Mouse (Mus musculus): ENCODE measurements around the gene Prmt7. TPM values are rescaled to one million over a fixed set of nuclear protein-coding genes. Genes with fewer than 3 reads are reported as not detected.

The Prmt7 gene
- total and polyA plus RNA-seq, 3 experiments, result 48.4 to 87.3 (median 69.5) TPM

DNA sequence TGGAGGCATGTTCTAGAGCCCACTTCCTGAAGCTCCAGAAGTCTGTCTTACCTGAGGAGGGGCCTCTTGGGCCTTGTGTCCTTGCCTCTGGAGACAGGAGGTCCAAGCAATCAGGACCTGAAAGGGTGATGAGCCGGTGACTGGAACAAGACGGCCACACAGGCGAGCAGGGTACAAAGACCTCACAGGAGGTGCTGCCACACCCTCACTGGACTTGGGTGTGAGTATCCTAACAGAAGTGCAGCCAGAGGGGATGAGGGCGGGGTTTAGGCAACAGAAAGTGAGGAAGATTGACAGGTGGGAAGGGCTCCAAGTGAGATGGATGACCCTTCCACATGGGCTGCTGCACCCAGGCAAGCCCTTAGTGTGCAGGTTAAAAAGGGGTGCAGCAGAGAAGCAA, 70.1 kb downstream of the Prmt7 start:
- no peak for TF ChIP-seq MYC (IDR thresholded peaks at IDR 0.05; ENCODE audit: low read depth, low read length)
- TF ChIP-seq EP300 (IDR thresholded peaks at IDR 0.05; ENCODE audit: low read length), result no peak
- TF ChIP-seq CHD1 (IDR thresholded peaks at IDR 0.05; ENCODE audit: low read depth, low read length), result no peak
- no peak for TF ChIP-seq USF2 (conservative IDR thresholded peaks at IDR 0.05; ENCODE audit: low read depth, low read length)
- TF ChIP-seq ZMIZ1 (IDR thresholded peaks at IDR 0.05; ENCODE audit: low read depth, low read length), result no peak
- TF ChIP-seq TCF12 (IDR thresholded peaks at IDR 0.05; ENCODE audit: low read depth, low read length), result no peak
- TF ChIP-seq ELF1 (IDR thresholded peaks at IDR 0.05; ENCODE audit: low read depth, low read length), result no peak
- TF ChIP-seq ZNF384 (IDR thresholded peaks at IDR 0.05; ENCODE audit: low read depth, low read length), result no peak
- TF ChIP-seq CHD2 (IDR thresholded peaks at IDR 0.05; ENCODE audit: low read length), result no peak
- H3K27ac ChIP-seq (ENCODE audit: insufficient read depth, low read depth), result no peak overlapping the region
- H3K9me3 ChIP-seq (replicated peaks; ENCODE audit: low read length), result no peaks in the 10 kb centered on the region
- no peak overlapping the region for H3K9ac ChIP-seq (ENCODE audit: insufficient read depth, low read depth)
- peaks cover 20% of the 10 kb centered on the region for H3K27me3 ChIP-seq (replicated peaks)
- dilution Hi-C loops (cut with MboI; ENCODE audit: extremely low pct_ligation_motif_present, extremely low pct_unique_long_range_greater_than_20kb, low sequenced_read_pairs), result no loop called here
- no peaks in the 10 kb centered on the region for H3K79me2 ChIP-seq (replicated peaks; ENCODE audit: control insufficient read depth, extremely low read depth, insufficient read depth, poor library complexity, severe bottlenecking)
- in situ Hi-C loops (cut with MboI; ENCODE audit: low pct_ligation_motif_present, low pct_unique_long_range_greater_than_20kb, low sequenced_read_pairs), result no loop called here
- H3K4me1 ChIP-seq (ENCODE audit: control insufficient read depth in 1 of 2, insufficient read depth in 2 of 2), result no peaks in the 10 kb centered on the region
- H3K4me2 ChIP-seq (ENCODE audit: insufficient read depth, low read depth, poor library complexity, severe bottlenecking), result no peak overlapping the region
- DNase-seq (ENCODE audit: extremely low read depth), result no peak
- H3K4me3 ChIP-seq (replicated peaks in 1 of 3; ENCODE audit: low read depth in 2 of 3, low read length in 2 of 3, poor library complexity in 1 of 3), result no peak overlapping the region
- H3K36me3 ChIP-seq (replicated peaks in 1 of 2; ENCODE audit: control insufficient read depth in 1 of 2, insufficient read depth in 1 of 2, low read length in 1 of 2), result no peaks in the 10 kb centered on the region

- no peak for DNase-seq (ENCODE audit: extremely low read depth)
- no peak overlapping the region for H3K4me3 ChIP-seq (replicated peaks in 1 of 3; ENCODE audit: low read depth in 2 of 3, low read length in 2 of 3, poor library complexity in 1 of 3)
- dilution Hi-C loops (cut with MboI; ENCODE audit: extremely low pct_ligation_motif_present, extremely low pct_unique_long_range_greater_than_20kb, low sequenced_read_pairs), result no loop called here
- H3K9ac ChIP-seq (ENCODE audit: insufficient read depth, low read depth), result no peak overlapping the region
- H3K4me2 ChIP-seq (ENCODE audit: insufficient read depth, low read depth, poor library complexity, severe bottlenecking), result no peak overlapping the region
- no peak for TF ChIP-seq E2F4 (IDR thresholded peaks at IDR 0.05; ENCODE audit: insufficient replicate concordance, low read depth, low read length)
- TF ChIP-seq CHD2 (IDR thresholded peaks at IDR 0.05; ENCODE audit: low read length), result peak; percentile 64
- in situ Hi-C loops (cut with MboI; ENCODE audit: low pct_ligation_motif_present, low pct_unique_long_range_greater_than_20kb, low sequenced_read_pairs), result no loop called here
- peaks cover 0 to 6% of the 10 kb centered on the region in 2 experiments; a peak in 2 of 4 replicates for H3K4me1 ChIP-seq (ENCODE audit: control insufficient read depth in 1 of 2, insufficient read depth in 2 of 2)
- no peaks in the 10 kb centered on the region for H3K79me2 ChIP-seq (replicated peaks; ENCODE audit: control insufficient read depth, extremely low read depth, insufficient read depth, poor library complexity, severe bottlenecking)
- no peak overlapping the region for H3K27ac ChIP-seq (ENCODE audit: insufficient read depth, low read depth)
- H3K27me3 ChIP-seq (replicated peaks), result peaks cover 33% of the 10 kb centered on the region
- H3K36me3 ChIP-seq (replicated peaks in 1 of 2; ENCODE audit: control insufficient read depth in 1 of 2, insufficient read depth in 1 of 2, low read length in 1 of 2), result no peaks in the 10 kb centered on the region
- H3K9me3 ChIP-seq (replicated peaks; ENCODE audit: low read length), result no peaks in the 10 kb centered on the region
Measured at GRCm38 (mm10) chr8:106287445-106287844, 76.7 kb downstream of the Prmt7 start.

- Histone ChIP-seq H3K27ac (ENCODE audit: insufficient read depth, low read depth) (no peak overlapping the region), H3K4me1 (ENCODE audit: control insufficient read depth in 1 of 2, insufficient read depth in 2 of 2) (peaks cover 7 to 17% of the 10 kb centered on the region in 2 experiments), H3K36me3 (replicated peaks in 1 of 2; ENCODE audit: control insufficient read depth in 1 of 2, insufficient read depth in 1 of 2, low read length in 1 of 2) (no peaks in the 10 kb centered on the region), H3K9me3 (replicated peaks; ENCODE audit: low read length) (no peaks in the 10 kb centered on the region), H3K9ac (ENCODE audit: insufficient read depth, low read depth) (no peak overlapping the region), H3K4me3 (replicated peaks in 1 of 3; ENCODE audit: low read depth in 2 of 3, low read length in 2 of 3, poor library complexity in 1 of 3) (no peak overlapping the region), H3K4me2 (ENCODE audit: insufficient read depth, low read depth, poor library complexity, severe bottlenecking) (no peak overlapping the region), H3K27me3 (replicated peaks) (peaks cover 30% of the 10 kb centered on the region), H3K79me2 (replicated peaks; ENCODE audit: control insufficient read depth, extremely low read depth, insufficient read depth, poor library complexity, severe bottlenecking) (no peaks in the 10 kb centered on the region)
- in situ Hi-C loops (cut with MboI; ENCODE audit: low pct_ligation_motif_present, low pct_unique_long_range_greater_than_20kb, low sequenced_read_pairs) (no loop called here), dilution Hi-C loops (cut with MboI; ENCODE audit: extremely low pct_ligation_motif_present, extremely low pct_unique_long_range_greater_than_20kb, low sequenced_read_pairs) (no loop called here)
- TF ChIP-seq HCFC1 (IDR thresholded peaks at IDR 0.05; ENCODE audit: low read depth, low read length) (no peak), KAT2A (IDR thresholded peaks at IDR 0.05; ENCODE audit: insufficient replicate concordance, low read length) (no peak), BHLHE40 (IDR thresholded peaks at IDR 0.05; ENCODE audit: low read depth, low read length) (no peak), MEF2A (IDR thresholded peaks at IDR 0.05; ENCODE audit: borderline replicate concordance, low read depth, low read length) (no peak), PAX5 (IDR thresholded peaks at IDR 0.05; ENCODE audit: low read length) (no peak), RAD21 (IDR thresholded peaks at IDR 0.05; ENCODE audit: low read depth, low read length) (no peak), ZMIZ1 (IDR thresholded peaks at IDR 0.05; ENCODE audit: low read depth, low read length) (no peak)
- DNase-seq (ENCODE audit: extremely low read depth), result no peak
Measured at GRCm38 (mm10) chr8:106288732-106289131, 78.0 kb downstream of the Prmt7 start.

Data from CH12.LX (cell line).